Mouse (Mus musculus) regulatory T cell (primary cell): ENCODE data around the gene Abtb2.

Experiments used
- in situ Hi-C: fragments of 300-600 bp; cut with MboI, MseI; formaldehyde crosslinking; loops from one replicate; pipeline ENCODE4 v1.15.1; 2025; ENCODE audit warnings: high pct_unique_total_duplicates

The Abtb2 gene

GRCm38 (mm10) chr2:103615028-103615427 is 48.9 kb downstream of the Abtb2 start:
- in situ Hi-C loops, result loop anchor here (10.0 kb wide), 1 partner anchor 60 kb away; no protein-coding TSS in a partner anchor

DNA sequence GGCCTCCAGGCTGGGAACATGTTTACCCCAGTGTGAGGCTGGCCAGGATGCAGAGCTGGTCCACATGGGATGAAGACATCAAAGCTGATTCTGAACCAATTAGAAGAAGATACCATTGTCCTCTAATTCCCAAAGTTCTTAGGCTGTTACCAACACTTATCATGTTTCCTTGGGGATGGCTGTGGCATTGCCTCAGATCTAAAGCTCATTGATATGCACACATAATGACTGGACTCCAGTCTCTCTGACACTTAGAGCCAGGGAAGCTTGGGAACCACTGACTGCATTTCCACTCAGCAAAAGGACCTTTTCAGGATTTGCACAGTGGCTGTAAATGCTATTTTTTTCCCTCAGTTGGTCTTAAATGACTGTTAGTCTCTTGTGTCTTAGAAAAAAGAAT is 52.3 kb downstream of the Abtb2 start:
- in situ Hi-C loops, result loop anchor here (10.0 kb wide), 1 partner anchor 56 kb away; no protein-coding TSS in a partner anchor

DNA sequence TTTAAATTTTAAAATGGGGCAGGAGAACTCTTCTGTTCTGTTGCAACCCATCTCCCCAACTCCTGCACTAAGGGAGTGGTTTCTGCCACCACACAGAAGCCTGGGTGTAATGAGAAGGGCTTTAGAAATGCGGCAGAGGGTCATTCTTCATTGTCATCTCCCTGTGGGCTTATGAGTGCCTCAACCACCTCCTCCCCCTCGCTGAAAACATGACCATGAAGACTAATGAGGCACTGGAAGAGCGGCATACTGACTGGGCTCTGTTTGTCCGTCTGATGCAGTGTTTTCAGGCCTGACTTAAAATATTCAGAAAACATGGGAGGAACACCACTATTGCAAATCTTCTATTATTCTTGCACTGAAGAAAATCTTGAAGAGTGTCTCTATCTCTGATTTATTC is 56.8 kb downstream of the Abtb2 start:
- in situ Hi-C loops, result no loop called here

DNA sequence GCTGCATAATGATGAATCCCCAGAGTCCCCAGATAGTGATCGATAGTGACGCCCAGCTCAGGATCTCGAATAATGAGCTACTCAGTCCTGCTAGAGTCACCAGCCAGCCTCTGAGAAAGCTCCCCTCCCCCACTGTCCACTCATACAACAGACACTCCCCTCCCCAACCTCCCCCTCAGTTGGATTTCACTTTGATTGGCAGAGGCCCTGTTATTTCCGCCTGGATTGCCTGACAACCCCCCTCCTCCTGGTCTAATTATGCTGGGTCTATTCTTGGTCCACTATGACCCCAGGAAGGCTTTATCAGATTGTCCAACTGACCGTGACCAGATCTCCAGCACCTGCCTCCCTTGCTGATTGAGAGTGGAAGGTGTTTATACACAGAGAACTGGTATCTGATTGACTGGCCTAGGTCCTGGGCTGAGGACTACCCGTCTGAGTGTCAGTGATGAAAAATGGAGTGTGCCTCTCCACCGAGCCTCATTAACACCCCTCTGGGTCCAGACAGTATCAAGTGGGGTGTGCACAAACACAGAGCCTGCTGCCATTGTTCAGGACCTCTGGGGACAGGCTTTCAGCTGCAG is 59.3 kb downstream of the Abtb2 start:
- in situ Hi-C loops, result no loop called here

DNA sequence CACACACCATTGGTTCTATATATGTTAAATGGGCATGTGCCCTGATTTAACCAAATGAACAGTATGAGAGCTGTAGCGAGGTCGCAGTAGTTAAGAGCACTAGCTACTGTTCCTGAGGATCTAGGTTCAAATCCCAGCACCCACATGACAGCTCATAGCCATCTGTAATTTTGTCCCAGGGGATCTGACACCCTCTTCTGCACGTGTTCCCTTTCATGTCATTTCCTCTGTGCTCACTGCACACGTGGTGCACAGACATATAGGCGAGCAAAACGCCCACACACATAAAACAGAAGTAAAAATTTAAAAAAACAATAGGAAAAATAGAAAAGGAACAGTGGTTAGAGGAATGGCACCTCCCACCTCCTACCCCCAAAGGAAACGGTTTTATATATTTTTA is 61.0 kb downstream of the Abtb2 start:
- in situ Hi-C loops, result no loop called here

GRCm38 (mm10) chr2:103629956-103630355 is 63.8 kb downstream of the Abtb2 start:
- in situ Hi-C loops, result loop anchor here (5.0 kb wide), 1 partner anchor 63 kb away; the partner anchor contains the start of gene Abtb2

- in situ Hi-C loops, result loop anchor here (5.0 kb wide), 1 partner anchor 64 kb away; the partner anchor contains the start of gene Abtb2
These were observed 65.2 kb downstream of the Abtb2 start for GRCm38 (mm10) chr2:103631293-103631717.

DNA sequence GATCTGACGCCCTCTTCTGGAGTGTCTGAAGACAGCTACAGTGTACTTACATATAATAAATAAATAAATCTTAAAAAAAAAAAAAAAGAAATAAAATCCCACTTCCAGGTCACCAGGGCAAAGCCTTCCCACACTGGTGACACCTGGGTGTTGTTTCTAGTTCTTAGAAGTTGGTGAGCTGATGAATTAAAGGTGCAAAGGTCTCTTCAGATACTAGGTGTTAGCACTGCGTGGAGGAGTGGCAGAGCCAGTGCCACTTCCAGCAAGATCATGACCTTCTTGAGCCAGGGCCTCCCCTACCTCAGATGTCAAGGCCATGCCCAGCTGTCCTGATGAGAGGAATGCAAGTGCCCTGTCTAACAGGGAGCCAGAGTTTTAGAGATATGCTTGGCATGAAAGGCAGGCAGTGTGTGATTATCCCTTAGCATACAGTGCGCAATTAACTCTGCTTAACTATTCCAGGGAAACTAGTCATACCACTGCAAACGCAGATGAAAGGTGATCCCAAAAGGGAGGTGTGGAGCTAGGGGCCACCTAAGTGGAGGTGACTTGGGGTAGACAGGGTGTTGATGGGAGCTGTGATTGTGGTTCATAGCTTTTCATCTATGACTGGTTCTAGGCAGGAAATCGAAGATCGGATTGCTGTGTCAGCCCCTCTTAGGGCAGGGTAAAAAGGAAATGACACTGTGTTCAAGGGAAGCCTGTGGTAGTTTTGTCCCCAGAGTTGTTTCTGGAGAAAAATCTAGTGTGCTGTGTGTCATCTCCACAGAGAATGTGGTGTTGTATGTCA is 66.2 kb downstream of the Abtb2 start:
- in situ Hi-C loops, result loop anchor here (5.0 kb wide), 1 partner anchor 65 kb away; the partner anchor contains the start of gene Abtb2

- in situ Hi-C loops, result loop anchor here (5.0 kb wide), 1 partner anchor 66 kb away; the partner anchor contains the start of gene Abtb2
These were observed 66.8 kb downstream of the Abtb2 start for GRCm38 (mm10) chr2:103632926-103633250.

DNA sequence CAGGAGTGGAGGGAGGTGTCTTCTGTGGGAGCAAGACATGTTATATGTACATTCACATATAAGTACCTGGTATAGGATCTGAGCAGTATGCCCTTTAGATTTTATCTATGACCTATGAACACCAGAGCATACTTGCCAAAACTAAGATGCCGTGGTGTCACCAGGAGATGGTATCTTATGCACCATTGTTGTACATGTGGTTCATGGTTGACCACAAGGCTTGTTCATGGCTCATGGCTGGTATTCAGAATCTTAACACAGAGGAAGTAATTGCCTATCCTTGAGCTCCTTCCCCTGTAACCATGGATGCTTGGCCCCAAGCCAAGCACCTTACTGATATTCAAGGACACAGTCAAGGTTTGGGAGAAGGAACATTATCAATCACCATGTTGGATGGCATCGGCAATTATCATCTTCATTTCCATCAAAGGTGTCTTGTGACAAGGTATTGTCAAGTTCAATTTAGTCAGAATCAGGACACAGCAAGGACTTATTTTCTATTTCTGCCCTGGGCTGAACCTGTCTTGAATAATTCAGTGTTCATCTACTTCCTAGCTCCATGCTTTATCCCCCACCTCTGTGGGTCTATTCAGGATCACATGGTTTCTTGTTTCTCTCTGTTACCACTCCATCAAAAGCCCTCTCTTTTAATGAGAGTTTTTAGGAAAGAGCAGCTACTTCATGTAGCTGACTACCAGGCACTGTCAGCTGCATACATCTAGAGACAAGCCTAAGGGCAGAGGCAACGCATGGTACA is 69.8 kb downstream of the Abtb2 start:
- in situ Hi-C loops, result no loop called here

- in situ Hi-C loops, result no loop called here
These were observed 71.3 kb downstream of the Abtb2 start for GRCm38 (mm10) chr2:103637385-103637784.

- in situ Hi-C loops, result no loop called here
These were observed 71.8 kb downstream of the Abtb2 start for GRCm38 (mm10) chr2:103637943-103638342.

GRCm38 (mm10) chr2:103639701-103640100 is 73.6 kb downstream of the Abtb2 start:
- in situ Hi-C loops, result no loop called here

- in situ Hi-C loops, result no loop called here
These were observed 74.8 kb downstream of the Abtb2 start for GRCm38 (mm10) chr2:103640861-103641260.

GRCm38 (mm10) chr2:103643584-103644211 is 77.6 kb downstream of the Abtb2 start:
- in situ Hi-C loops, result no loop called here

- in situ Hi-C loops, result no loop called here
These were observed 78.3 kb downstream of the Abtb2 start for GRCm38 (mm10) chr2:103644418-103644817.

- in situ Hi-C loops, result loop anchor here (25.0 kb wide), 1 partner anchor 663 kb away; no protein-coding TSS in a partner anchor
These were observed 84.3 kb downstream of the Abtb2 start for GRCm38 (mm10) chr2:103650314-103650879.

DNA sequence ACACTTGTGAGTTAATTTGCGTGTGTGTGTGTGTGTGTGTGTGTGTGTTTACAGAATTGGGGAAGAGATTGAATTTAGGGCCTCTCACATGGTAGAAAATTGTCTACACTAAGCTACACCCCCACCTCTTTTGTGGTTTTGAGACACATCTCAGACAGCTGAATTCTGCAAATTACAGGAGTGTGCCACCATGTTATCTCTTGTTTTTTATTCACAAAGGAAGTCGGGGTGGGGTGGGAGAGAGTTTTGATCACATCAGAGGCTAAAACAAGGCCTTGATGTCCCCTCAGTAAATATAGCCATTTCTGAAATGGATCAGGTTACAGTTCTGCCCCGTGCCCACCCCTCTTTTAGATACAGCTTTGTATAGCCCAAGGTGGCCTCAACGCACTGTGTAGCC is 86.0 kb downstream of the Abtb2 start:
- in situ Hi-C loops, result loop anchor here (25.0 kb wide), 1 partner anchor 665 kb away; no protein-coding TSS in a partner anchor

- in situ Hi-C loops, result loop anchor here (25.0 kb wide), 1 partner anchor 668 kb away; no protein-coding TSS in a partner anchor
These were observed 88.9 kb downstream of the Abtb2 start for GRCm38 (mm10) chr2:103655037-103655436.

- in situ Hi-C loops, result loop anchor here (25.0 kb wide), 1 partner anchor 669 kb away; no protein-coding TSS in a partner anchor
These were observed 89.9 kb downstream of the Abtb2 start for GRCm38 (mm10) chr2:103656028-103656427.

GRCm38 (mm10) chr2:103659167-103659566 is 93.1 kb downstream of the Abtb2 start:
- in situ Hi-C loops, result loop anchor here (25.0 kb wide), 1 partner anchor 672 kb away; no protein-coding TSS in a partner anchor
